Mouse (Mus musculus) spleen, adult 2 months (tissue): Measurements from ENCODE around the gene Olfr1395. TPM values are rescaled to one million over a fixed set of nuclear protein-coding genes. Genes with fewer than 3 reads are reported as not detected.

ENCODE experiments used
- DNase-seq, 2 experiments: peaks; one replicate each; pipeline versions ENCODE4 v3.0.0 to v3.0.0-alpha.2; 2012 to 2021; ENCODE audit warnings: low spot score in 2 of 2, low read depth in 1 of 2
- H3K27ac ChIP-seq: fragments of 200-500 bp; 2 replicates; pipeline ENCODE4 v1.5.1; 2012; ENCODE audit warnings: low read length, inconsistent platforms; ENCODE audit not compliant: insufficient read depth
- H3K27me3 ChIP-seq: fragments of 200-500 bp; 2 replicates; pipeline ENCODE4 v1.6.1; 2012; ENCODE audit warnings: mild to moderate bottlenecking, moderate library complexity, low read length, inconsistent platforms; ENCODE audit not compliant: control insufficient read depth, insufficient read depth
- H3K36me3 ChIP-seq: fragments of 200-500 bp; 2 replicates; pipeline ENCODE4 v1.6.1; 2012; ENCODE audit warnings: mild to moderate bottlenecking, low read length, inconsistent platforms; ENCODE audit not compliant: control insufficient read depth, insufficient read depth
- H3K4me1 ChIP-seq: fragments of 200-500 bp; 2 replicates; pipeline ENCODE4 v1.6.1; 2011; ENCODE audit warnings: inconsistent platforms; ENCODE audit not compliant: control insufficient read depth, insufficient read depth, insufficient read length
- H3K4me3 ChIP-seq: fragments of 200-500 bp; 2 replicates; pipeline ENCODE4 v1.5.1; 2011; ENCODE audit warnings: mild to moderate bottlenecking, inconsistent platforms; ENCODE audit not compliant: insufficient read depth, insufficient read length; ENCODE audit errors: extremely low read depth
- CTCF ChIP-seq: fragments of 200-500 bp; IDR thresholded peaks from 2 replicates; pipeline ENCODE4 v1.5.1; 2011; ENCODE audit warnings: mild to moderate bottlenecking, inconsistent platforms; ENCODE audit not compliant: insufficient read depth, insufficient read length, insufficient replicate concordance; ENCODE audit errors: extremely low read depth
- POLR2A ChIP-seq: fragments of 200-500 bp; IDR thresholded peaks from 2 replicates; pipeline ENCODE4 v1.6.1; 2011; ENCODE audit warnings: low read depth, low read length, inconsistent platforms
- WGBS: fragments of 180-500 bp; shearing (Covaris S2); methylation state at CpG from one replicate; pipeline ENCODE4 v1.1.7; 2018; 5-methylcytosine and 5-hydroxymethylcytosine counted together
- polyA plus RNA-seq: library from polyadenylated mRNA; depleted of rRNA; stranded (reverse); fragments of >200 nt; gene quantifications from 2 replicates; pipeline ENCODE4 v1.2.3, GENCODE M21; 2012; rRNA removed

Olfr1395 gene
- polyA plus RNA-seq = not detected in 2 replicates

- 88% methylated on average over 6 of the region's 6 CpGs for WGBS
These were observed at the start of gene Olfr1395 for GRCm38 (mm10) chr11:49141974-49142373. TSS of gene Olfr1395 (plus strand) at chr11:49142274.

GRCm38 (mm10) chr11:49092786-49093185 is 49.3 kb upstream of the Olfr1395 start:
- Histone ChIP-seq H3K4me1 (peaks cover 17% of the 10 kb centered on the region), H3K27me3 (no peaks in the 10 kb centered on the region), H3K36me3 (peaks cover 20% of the 10 kb centered on the region), H3K4me3 (no peak overlapping the region), H3K27ac (peak overlapping the region; percentile 77)
- TF ChIP-seq POLR2A (no peak), CTCF (no peak)
- WGBS = 32% methylated on average over 2 of the region's 2 CpGs
- DNase-seq = no peak

More at GRCm38 (mm10) chr11:49141974-49142373, at the start of gene Olfr1395:
- H3K4me3 ChIP-seq = no peak within 1 kb of the TSS
- no peak for DNase-seq
- TF ChIP-seq POLR2A = no peak
- no peak for TF ChIP-seq CTCF
- H3K27ac ChIP-seq = no peak within 1 kb of the TSS
- no peaks in the 10 kb centered on the region for H3K27me3 ChIP-seq
- no peaks in the 10 kb centered on the region for H3K36me3 ChIP-seq
- no peaks in the 10 kb centered on the region for H3K4me1 ChIP-seq

- Histone ChIP-seq H3K27ac (peak overlapping the region; percentile 67), H3K36me3 (peaks cover 22% of the 10 kb centered on the region)
These were observed 48.0 kb upstream of the Olfr1395 start for GRCm38 (mm10) chr11:49093861-49094660.

GRCm38 (mm10) chr11:49095367-49095766 is 46.7 kb upstream of the Olfr1395 start:
- DNase-seq = no peak
- Histone ChIP-seq H3K4me1 (peaks cover 15% of the 10 kb centered on the region), H3K36me3 (peaks cover 22% of the 10 kb centered on the region), H3K27me3 (no peaks in the 10 kb centered on the region), H3K27ac (peak overlapping the region; percentile 1), H3K4me3 (no peak overlapping the region)
- 95% methylated on average over 4 of the region's 4 CpGs for WGBS
- TF ChIP-seq POLR2A (no peak), CTCF (no peak)

More at GRCm38 (mm10) chr11:49093861-49094660, 48.0 kb upstream of the Olfr1395 start:
- TF ChIP-seq POLR2A = no peak; the same call in 1 of the 2 replicates
- no peak for TF ChIP-seq CTCF
- 49% methylated on average over 6 of the region's 6 CpGs for WGBS
- no peak overlapping the region for H3K4me3 ChIP-seq
- H3K27me3 ChIP-seq = no peaks in the 10 kb centered on the region
- peaks cover 17% of the 10 kb centered on the region for H3K4me1 ChIP-seq
- DNase-seq = peak in 1 of 2 experiments; percentile 44

GRCm38 (mm10) chr11:49100409-49100808 is 41.7 kb upstream of the Olfr1395 start:
- WGBS = 68% methylated on average over 3 of the region's 3 CpGs
- H3K4me1 ChIP-seq = peaks cover 12% of the 10 kb centered on the region; the same call in 1 of the 2 replicates
- no peak overlapping the region for H3K4me3 ChIP-seq
- peak overlapping the region; percentile 74 for H3K27ac ChIP-seq
- TF ChIP-seq CTCF (no peak), POLR2A (no peak)
- H3K36me3 ChIP-seq = peaks cover 19% of the 10 kb centered on the region
- DNase-seq = peak in 1 of 2 experiments; percentile 55
- no peaks in the 10 kb centered on the region for H3K27me3 ChIP-seq

GRCm38 (mm10) chr11:49101500-49101899 is 40.6 kb upstream of the Olfr1395 start:
- no peak for TF ChIP-seq POLR2A
- no peak for TF ChIP-seq CTCF
- Histone ChIP-seq H3K4me1 (peaks cover 12% of the 10 kb centered on the region; the same call in 1 of the 2 replicates), H3K36me3 (peaks cover 9% of the 10 kb centered on the region; the same call in 1 of the 2 replicates), H3K4me3 (no peak overlapping the region; the same call in 1 of the 2 replicates), H3K27ac (peak overlapping the region; percentile 68), H3K27me3 (no peaks in the 10 kb centered on the region)
- DNase-seq = no peak
- WGBS = 31% methylated on average over 5 of the region's 5 CpGs
